Comparison of ENCODE assay signal across 17 mouse cellular contexts in the genomic region with DNA sequence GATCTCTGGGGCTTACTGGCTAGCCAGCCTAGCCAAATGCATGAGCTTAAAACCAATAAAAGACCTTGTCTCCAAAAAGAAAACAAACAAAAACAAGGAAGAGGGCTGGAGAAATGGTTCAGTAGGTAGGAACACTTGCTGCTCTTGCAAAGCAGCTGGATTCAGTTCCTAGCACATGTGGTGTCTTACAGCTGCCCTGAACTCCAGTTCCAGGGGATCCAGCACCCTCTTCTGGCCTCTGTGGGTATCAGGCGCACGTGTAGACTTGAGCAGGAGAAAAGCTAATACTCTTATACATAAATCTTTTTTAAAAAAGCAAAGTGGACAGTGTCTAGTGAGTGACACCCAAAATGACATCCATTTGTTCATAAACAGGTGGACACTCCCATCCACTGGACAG. TPM values are rescaled to one million over a fixed set of nuclear protein-coding genes. Genes with fewer than 3 reads are reported as not detected.
DNase-seq lines count a peak whose midpoint lies in the region; ATAC-seq and TF ChIP-seq lines count a peak whose summit lies in the region.
"Had no signal": no experiment of that assay in that cellular context is flagged by ENCODE, and none has a peak within 500 bp of the region (broad histone marks: within the 10 kb centered on the region; RNA-seq: fewer than 3 reads in every experiment).

No protein-coding gene starts in this region.

- no peak for TF ChIP-seq EP300 in lung, postnatal 0 days (IDR thresholded peaks at IDR 0.05)
- TF ChIP-seq EP300 in stomach, postnatal 0 days (optimal IDR thresholded peaks at IDR 0.05): no peak

- no peak for ATAC-seq in heart, embryonic 12.5 days (ENCODE audit: insufficient number of reproducible peaks, low FRiP score)
- ATAC-seq in lung, postnatal 0 days: no peak
- ATAC-seq in stomach, postnatal 0 days (ENCODE audit: low FRiP score, low TSS enrichment): no peak
- ATAC-seq: inflammation-experienced regulatory T-cells, adult 6 months had no signal

- H3K27ac ChIP-seq in heart, embryonic 12.5 days (ENCODE audit: poor library complexity, severe bottlenecking): no peak overlapping the region
- no peak overlapping the region for H3K27ac ChIP-seq in lung, postnatal 0 days (ENCODE audit: low read length)
- H3K27ac ChIP-seq in stomach, postnatal 0 days (replicated peaks): no peak overlapping the region
- H3K27ac ChIP-seq: embryonic facial prominence, embryonic 13.5 days; heart, embryonic 13.5 days; limb, embryonic 13.5 days; midbrain, embryonic 12.5 days had no signal

- H3K4me2 ChIP-seq in heart, embryonic 12.5 days: no peak overlapping the region
- no peak overlapping the region for H3K4me2 ChIP-seq in lung, postnatal 0 days (replicated peaks; ENCODE audit: low read depth, low read length)
- no peak overlapping the region for H3K4me2 ChIP-seq in stomach, postnatal 0 days (replicated peaks; ENCODE audit: low read depth)
- H3K4me2 ChIP-seq: embryonic facial prominence, embryonic 13.5 days; heart, embryonic 13.5 days; limb, embryonic 13.5 days; midbrain, embryonic 12.5 days had no signal

- DNase-seq in heart, adult 11 months: peak; percentile 68
- no peak for DNase-seq in lung, postnatal 0 days (ENCODE audit: low spot score)
- no peak for DNase-seq in lung, postnatal 4 days
- DNase-seq in R1 (ENCODE audit: low read depth, low spot score): peak; percentile 55
- DNase-seq in stomach, postnatal 0 days (ENCODE audit: low spot score): no peak
- no peak for DNase-seq in gastrocnemius, postnatal 10 days
- no peak for DNase-seq in heart, adult 9 months (ENCODE audit: low spot score in 2 of 2)
- DNase-seq: cerebellum, adult 8-10 months; gastrocnemius, postnatal 25 days; heart, postnatal 4 days; right cerebral cortex, postnatal 14 days had no signal

- H3K4me3 ChIP-seq in heart, embryonic 12.5 days: no peak overlapping the region
- H3K4me3 ChIP-seq in lung, postnatal 0 days (ENCODE audit: low read depth, low read length): no peak overlapping the region
- H3K4me3 ChIP-seq in stomach, postnatal 0 days (ENCODE audit: low read depth, low read length): no peak overlapping the region
- H3K4me3 ChIP-seq: embryonic facial prominence, embryonic 13.5 days; heart, embryonic 13.5 days; limb, embryonic 13.5 days; midbrain, embryonic 12.5 days had no signal

- peaks cover 12% of the 10 kb centered on the region for H3K4me1 ChIP-seq in heart, embryonic 12.5 days (replicated peaks)
- H3K4me1 ChIP-seq in lung, postnatal 0 days (ENCODE audit: insufficient read depth, low read depth, low read length): no peaks in the 10 kb centered on the region; the same call in 1 of the 2 replicates
- H3K4me1 ChIP-seq in stomach, postnatal 0 days (replicated peaks; ENCODE audit: control insufficient read depth, insufficient read depth): no peaks in the 10 kb centered on the region

- no peaks in the 10 kb centered on the region for H3K27me3 ChIP-seq in heart, embryonic 12.5 days (replicated peaks)
- H3K27me3 ChIP-seq in lung, postnatal 0 days (replicated peaks; ENCODE audit: insufficient read depth, low read length): no peaks in the 10 kb centered on the region
- H3K27me3 ChIP-seq in stomach, postnatal 0 days (ENCODE audit: control insufficient read depth, insufficient read depth, low read length): no peaks in the 10 kb centered on the region
- H3K27me3 ChIP-seq: embryonic facial prominence, embryonic 13.5 days; heart, embryonic 13.5 days; limb, embryonic 13.5 days; midbrain, embryonic 12.5 days had no signal

- 91% methylated on average over 2 of the region's 2 CpGs for WGBS in heart, embryonic 12.5 days
- whole genome bisulfite sequencing in lung, postnatal 0 days: 77% methylated on average over 2 of the region's 2 CpGs
- whole genome bisulfite sequencing in stomach, postnatal 0 days: 81% methylated on average over 2 of the region's 2 CpGs

- peaks cover 73% of the 10 kb centered on the region for H3K36me3 ChIP-seq in heart, embryonic 12.5 days
- H3K36me3 ChIP-seq in lung, postnatal 0 days (ENCODE audit: insufficient read depth, low read length): no peaks in the 10 kb centered on the region
- H3K36me3 ChIP-seq in stomach, postnatal 0 days (ENCODE audit: control insufficient read depth, insufficient read depth, low read length): 0 out of 2 replicates have a peak, but pooled peaks cover 3% of the 10 kb centered on the region

- no peaks in the 10 kb centered on the region for H3K9me3 ChIP-seq in heart, embryonic 12.5 days (replicated peaks)
- H3K9me3 ChIP-seq in lung, postnatal 0 days (ENCODE audit: low read length): no peaks in the 10 kb centered on the region
- no peaks in the 10 kb centered on the region for H3K9me3 ChIP-seq in stomach, postnatal 0 days (ENCODE audit: control insufficient read depth, low read length)
- H3K9me3 ChIP-seq: embryonic facial prominence, embryonic 13.5 days; heart, embryonic 13.5 days; limb, embryonic 13.5 days; midbrain, embryonic 12.5 days had no signal

- no peak overlapping the region for H3K9ac ChIP-seq in heart, embryonic 12.5 days
- H3K9ac ChIP-seq in lung, postnatal 0 days (replicated peaks; ENCODE audit: low read depth): no peak overlapping the region
- H3K9ac ChIP-seq in stomach, postnatal 0 days (ENCODE audit: low read length): no peak overlapping the region
- H3K9ac ChIP-seq: embryonic facial prominence, embryonic 13.5 days; heart, embryonic 13.5 days; limb, embryonic 13.5 days; midbrain, embryonic 12.5 days had no signal

- peak; percentile 35 for TF ChIP-seq CTCF in lung, postnatal 0 days (IDR thresholded peaks at IDR 0.05)
- TF ChIP-seq CTCF in stomach, postnatal 0 days (IDR thresholded peaks at IDR 0.05; ENCODE audit: low read depth): peak; percentile 43

RNA-seq across cellular contexts. Expression of a gene that starts 7.3 kb away (rescaled TPM):
- 137 and 152 TPM in 2 replicates for polyA plus RNA-seq in heart, embryonic 12.5 days (2016; fragmentation: Nextera tagmentation; extraction: Ambion mirVana)
- 8.4 and 13.8 TPM in 2 replicates for polyA plus RNA-seq in lung, postnatal 0 days (2015; fragmentation: Nextera tagmentation; extraction: Ambion mirVana)
- polyA plus RNA-seq in stomach, postnatal 0 days (2015; fragmentation: Nextera tagmentation; extraction: Ambion mirVana): 32.6 and 38.0 TPM in 2 replicates
- total RNA-seq in gastrocnemius, postnatal 10 days (2021): 10 to 100 TPM; 18.4 to 23.2 TPM

RNA-seq across cellular contexts. Expression of a gene that starts 22.7 kb away (rescaled TPM):
- 6.1 and 8.9 TPM in 2 replicates for polyA plus RNA-seq in heart, embryonic 12.5 days (2016; fragmentation: Nextera tagmentation; extraction: Ambion mirVana)
- polyA plus RNA-seq in lung, postnatal 0 days (2015; fragmentation: Nextera tagmentation; extraction: Ambion mirVana): 3.4 and 3.8 TPM in 2 replicates
- polyA plus RNA-seq in stomach, postnatal 0 days (2015; fragmentation: Nextera tagmentation; extraction: Ambion mirVana): 3.7 and 3.8 TPM in 2 replicates
- 10 to 100 TPM in 1 of 2 experiments, 1 to 10 TPM in 1; 6.6 to 11.3 TPM for total RNA-seq in gastrocnemius, postnatal 10 days (2021)

RNA-seq across cellular contexts. Expression of a gene that starts 32.1 kb away (rescaled TPM):
- 11.1 and 12.4 TPM in 2 replicates for polyA plus RNA-seq in heart, embryonic 12.5 days (2016; fragmentation: Nextera tagmentation; extraction: Ambion mirVana)
- 2.8 and 3.4 TPM in 2 replicates for polyA plus RNA-seq in lung, postnatal 0 days (2015; fragmentation: Nextera tagmentation; extraction: Ambion mirVana)
- polyA plus RNA-seq in stomach, postnatal 0 days (2015; fragmentation: Nextera tagmentation; extraction: Ambion mirVana): 4.9 and 7.5 TPM in 2 replicates
- 1 to 10 TPM; 5.7 to 6.3 TPM for total RNA-seq in gastrocnemius, postnatal 10 days (2021)

RNA-seq across cellular contexts. Expression of a gene that starts 39.3 kb away (rescaled TPM):
- 20.5 and 21.0 TPM in 2 replicates for polyA plus RNA-seq in heart, embryonic 12.5 days (2016; fragmentation: Nextera tagmentation; extraction: Ambion mirVana)
- polyA plus RNA-seq in lung, postnatal 0 days (2015; fragmentation: Nextera tagmentation; extraction: Ambion mirVana): 30.3 and 32.9 TPM in 2 replicates
- 30.7 and 34.5 TPM in 2 replicates for polyA plus RNA-seq in stomach, postnatal 0 days (2015; fragmentation: Nextera tagmentation; extraction: Ambion mirVana)
- total RNA-seq in gastrocnemius, postnatal 10 days (2021): 10 to 100 TPM; 11.8 to 16.4 TPM

RNA-seq across cellular contexts. Expression of a gene that starts 40.5 kb away (rescaled TPM):
- polyA plus RNA-seq in heart, embryonic 12.5 days (2016; fragmentation: Nextera tagmentation; extraction: Ambion mirVana): 43.0 and 43.4 TPM in 2 replicates
- polyA plus RNA-seq in lung, postnatal 0 days (2015; fragmentation: Nextera tagmentation; extraction: Ambion mirVana): 40.8 and 46.0 TPM in 2 replicates
- 33.6 and 34.5 TPM in 2 replicates for polyA plus RNA-seq in stomach, postnatal 0 days (2015; fragmentation: Nextera tagmentation; extraction: Ambion mirVana)
- 10 to 100 TPM; 20.2 to 20.3 TPM for total RNA-seq in gastrocnemius, postnatal 10 days (2021)

Comparison
In these comparisons a context has a peak if more than half of its experiments do, and no peak if none do; other contexts are left out.
1. DNase-seq: peak in heart, adult 11 months (single experiment) and R1 (single experiment); none in lung, postnatal 0 days (single experiment), lung, postnatal 4 days (0 of 2), stomach, postnatal 0 days (single experiment), gastrocnemius, postnatal 10 days (single experiment) and heart, adult 9 months (0 of 2).